Mouse (Mus musculus) forebrain, embryonic 10.5 days (tissue): ENCODE results near the gene Glra3. TPM values are rescaled to one million over a fixed set of nuclear protein-coding genes. Genes with fewer than 3 reads are reported as not detected.

Source experiments
- DNase-seq: peaks from one replicate; pipeline ENCODE4 v3.0.0-alpha.2; 2017; ENCODE audit warnings: low spot score; ENCODE audit errors: extremely low spot score
- H3K27ac ChIP-seq: fragments of 300-500 bp; sonication (generic); 2 replicates; pipeline ENCODE4 v1.5.1; 2016; ENCODE audit warnings: mild to moderate bottlenecking
- H3K27me3 ChIP-seq: fragments of 300-500 bp; sonication (generic); 2 replicates; pipeline ENCODE4 v1.6.1; 2016; ENCODE audit warnings: mild to moderate bottlenecking; ENCODE audit not compliant: poor library complexity, severe bottlenecking
- H3K36me3 ChIP-seq: fragments of 300-500 bp; sonication (generic); replicated peaks from 2 replicates; pipeline ENCODE4 v1.6.1; 2016; ENCODE audit warnings: mild to moderate bottlenecking, moderate library complexity
- H3K4me1 ChIP-seq: fragments of 300-500 bp; sonication (generic); 2 replicates; pipeline ENCODE4 v1.6.1; 2016
- H3K4me3 ChIP-seq: fragments of 300-500 bp; sonication (generic); 2 replicates; pipeline ENCODE4 v1.5.1; 2016; ENCODE audit warnings: mild to moderate bottlenecking, moderate library complexity
- H3K9me3 ChIP-seq: fragments of 300-500 bp; sonication (generic); 2 replicates; pipeline ENCODE4 v1.6.1; 2016; ENCODE audit warnings: mild to moderate bottlenecking, moderate library complexity
- WGBS: fragments of 180-500 bp; shearing (Covaris S2); methylation state at CpG from one replicate; pipeline ENCODE4 v1.1.7; 2016; 5-methylcytosine and 5-hydroxymethylcytosine counted together
- polyA plus RNA-seq: library from polyadenylated mRNA; unstranded; fragments of >200 nt; fragmentation: Nextera tagmentation; extraction: Ambion mirVana; gene quantifications from 2 replicates; pipeline ENCODE4 v1.2.1, GENCODE M21; 2016

The Glra3 gene
- polyA plus RNA-seq, 1 experiment from 2014 or later, result 0.07 TPM

GRCm38 (mm10) chr8:56151574-56151973 lies 211.3 kb downstream of the Glra3 start:
- 79% methylated on average over 5 of the region's 5 CpGs for WGBS
- no peaks in the 10 kb centered on the region for H3K9me3 ChIP-seq
- H3K4me3 ChIP-seq, result no peak overlapping the region
- H3K27ac ChIP-seq, result no peak overlapping the region
- H3K4me1 ChIP-seq, result no peaks in the 10 kb centered on the region
- H3K36me3 ChIP-seq, result no peaks in the 10 kb centered on the region
- no peak for DNase-seq
- H3K27me3 ChIP-seq, result no peaks in the 10 kb centered on the region

DNA sequence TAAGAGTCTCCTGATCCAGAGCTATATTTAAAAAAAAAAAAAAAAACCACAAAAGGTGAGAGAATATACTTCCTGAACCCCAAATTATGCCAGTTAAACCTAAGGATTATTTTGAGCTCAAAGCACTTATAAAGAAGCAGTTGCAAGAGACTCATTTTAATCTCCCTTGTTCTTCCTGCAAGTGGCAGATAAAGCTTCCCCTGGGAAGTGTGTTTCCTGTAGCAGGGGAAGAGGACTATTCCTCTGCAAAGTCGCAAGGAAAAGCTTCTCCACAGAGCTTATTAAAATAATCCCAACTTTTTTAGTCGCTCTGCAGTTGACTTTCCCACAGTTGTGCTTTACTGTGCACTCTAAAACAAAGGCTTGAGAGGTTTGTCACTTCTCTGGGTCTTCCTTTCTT lies 218.7 kb downstream of the Glra3 start:
- WGBS, result 57% methylated on average over 2 of the region's 2 CpGs
- no peaks in the 10 kb centered on the region for H3K9me3 ChIP-seq
- no peaks in the 10 kb centered on the region for H3K4me1 ChIP-seq

More for the DNA sequence above, 218.7 kb downstream of the Glra3 start:
- Histone ChIP-seq H3K4me3 (no peak overlapping the region), H3K27ac (no peak overlapping the region), H3K27me3 (no peaks in the 10 kb centered on the region), H3K36me3 (no peaks in the 10 kb centered on the region)
- DNase-seq, result no peak

Other genes with a start within 250 kb of the Glra3 start
- gene Adam29, start 33.5 kb upstream of the Glra3 start, polyA plus RNA-seq, result not detected in 2 replicates